Mouse (Mus musculus): ENCODE measurements around the gene Cdk2ap2.
"Not testable (repeated sequence)": the region's sequence is repeated elsewhere in the genome, so short reads cannot be mapped to it uniquely, and the experiment has no call there.

Cdk2ap2 gene

DNA sequence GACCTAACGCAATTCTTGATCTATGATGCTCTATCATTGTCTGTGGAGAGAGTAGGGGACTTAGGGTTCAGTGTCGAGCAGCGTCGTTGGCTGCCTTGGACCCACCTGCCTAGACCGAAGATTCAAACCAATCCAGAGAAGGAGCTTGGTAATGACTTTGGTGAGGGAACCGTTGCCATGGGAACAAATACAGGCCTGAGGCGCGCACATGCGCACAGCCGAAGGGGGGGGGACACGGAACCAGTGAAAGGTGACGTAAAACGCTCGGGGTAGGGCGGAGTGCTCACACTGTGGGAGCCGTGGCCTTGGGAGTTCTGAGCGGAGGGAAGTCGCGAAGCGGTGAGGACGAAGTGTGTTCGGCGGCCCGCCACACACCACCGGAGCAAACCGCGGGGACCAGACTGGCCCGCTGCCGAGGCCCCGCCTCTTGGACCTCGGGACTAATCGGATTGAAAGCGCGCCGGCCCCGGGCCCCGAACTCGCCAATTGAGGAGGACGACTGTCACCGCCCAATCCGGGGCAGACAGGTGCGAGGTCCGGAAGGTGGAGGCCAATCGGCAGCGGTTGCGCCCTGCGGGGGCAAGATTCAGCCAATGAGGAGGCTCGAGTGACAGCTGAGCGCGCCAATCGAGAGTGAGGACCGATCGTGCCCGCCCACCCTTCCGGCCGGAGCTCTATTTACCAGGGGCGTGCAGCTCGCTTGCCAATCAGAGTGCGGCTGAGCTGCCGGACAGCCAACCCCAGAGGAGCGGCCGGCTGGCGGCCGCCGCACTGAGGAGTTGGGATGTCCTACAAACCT lies at the start of gene Cdk2ap2:
Cdk2ap2 (plus strand) TSS at position 541 of the 799 bp plus-strand sequence.
- DNase-seq (ENCODE audit: low spot score in 2 of 2) = peak; percentile 99 to 100

DNA sequence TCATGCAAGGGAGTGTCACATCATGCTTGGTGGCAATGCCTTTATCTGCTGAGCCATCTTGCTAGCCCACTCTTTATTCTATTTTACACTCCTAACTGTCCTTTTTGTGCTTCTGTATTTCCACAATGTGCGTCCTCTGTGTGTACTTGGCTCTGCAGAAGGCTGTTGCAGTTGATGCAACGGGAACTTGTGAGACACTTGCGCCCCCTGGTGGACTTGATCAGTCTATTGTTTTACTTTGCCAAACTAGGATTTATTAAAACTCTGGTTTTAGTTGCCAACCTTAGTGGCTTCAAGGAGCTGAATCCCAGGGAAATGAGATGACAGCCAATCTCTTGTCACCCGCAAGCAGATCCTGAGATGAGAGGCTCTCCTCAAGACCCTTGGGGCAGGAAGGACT lies 49.1 kb upstream of the Cdk2ap2 start:
- peak; percentile 85 to 96 for DNase-seq (ENCODE audit: low spot score in 2 of 2)

DNA sequence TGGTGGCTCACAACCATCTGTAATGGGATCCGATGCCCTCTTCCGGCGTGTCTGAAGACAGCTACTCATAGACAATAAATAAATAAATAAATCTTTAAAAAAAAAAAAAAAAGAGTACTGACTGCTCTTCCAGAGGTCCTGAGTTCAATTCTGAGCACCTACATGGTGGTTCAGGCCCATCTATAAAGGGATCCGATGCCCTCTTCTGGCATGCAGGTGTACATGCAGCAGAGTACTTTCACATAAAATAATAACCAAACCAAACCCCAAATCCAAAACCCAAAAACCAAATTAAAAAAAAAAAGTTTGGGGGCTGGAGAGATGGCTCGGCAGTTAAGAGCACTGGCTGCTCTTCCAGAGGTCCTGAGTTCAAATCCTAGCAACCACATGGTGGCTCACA lies 47.9 kb upstream of the Cdk2ap2 start:
- DNase-seq (ENCODE audit: low spot score in 2 of 2) = not testable (repeated sequence)

DNA sequence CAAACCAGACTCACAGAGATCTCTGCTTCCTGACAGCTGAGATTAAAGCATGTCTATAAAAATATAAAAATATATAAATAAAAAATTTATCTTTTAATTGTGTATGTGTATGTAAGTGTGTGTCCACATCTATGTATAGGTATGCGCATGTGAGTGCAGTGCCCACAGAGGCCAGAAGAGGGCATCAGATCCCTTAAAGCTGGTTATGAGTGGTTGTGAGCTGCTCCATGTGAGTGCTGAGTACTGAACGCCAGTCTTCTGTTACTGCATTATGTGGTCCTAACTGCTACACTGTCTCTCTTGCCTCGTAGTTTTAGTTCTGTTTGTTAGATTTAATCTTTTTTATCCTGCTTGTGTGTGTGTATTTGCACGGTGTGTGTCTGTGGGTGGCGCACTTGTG lies 46.0 kb upstream of the Cdk2ap2 start:
- DNase-seq (ENCODE audit: low spot score in 2 of 2) = peak in 1 of 2 experiments; percentile 35

DNA sequence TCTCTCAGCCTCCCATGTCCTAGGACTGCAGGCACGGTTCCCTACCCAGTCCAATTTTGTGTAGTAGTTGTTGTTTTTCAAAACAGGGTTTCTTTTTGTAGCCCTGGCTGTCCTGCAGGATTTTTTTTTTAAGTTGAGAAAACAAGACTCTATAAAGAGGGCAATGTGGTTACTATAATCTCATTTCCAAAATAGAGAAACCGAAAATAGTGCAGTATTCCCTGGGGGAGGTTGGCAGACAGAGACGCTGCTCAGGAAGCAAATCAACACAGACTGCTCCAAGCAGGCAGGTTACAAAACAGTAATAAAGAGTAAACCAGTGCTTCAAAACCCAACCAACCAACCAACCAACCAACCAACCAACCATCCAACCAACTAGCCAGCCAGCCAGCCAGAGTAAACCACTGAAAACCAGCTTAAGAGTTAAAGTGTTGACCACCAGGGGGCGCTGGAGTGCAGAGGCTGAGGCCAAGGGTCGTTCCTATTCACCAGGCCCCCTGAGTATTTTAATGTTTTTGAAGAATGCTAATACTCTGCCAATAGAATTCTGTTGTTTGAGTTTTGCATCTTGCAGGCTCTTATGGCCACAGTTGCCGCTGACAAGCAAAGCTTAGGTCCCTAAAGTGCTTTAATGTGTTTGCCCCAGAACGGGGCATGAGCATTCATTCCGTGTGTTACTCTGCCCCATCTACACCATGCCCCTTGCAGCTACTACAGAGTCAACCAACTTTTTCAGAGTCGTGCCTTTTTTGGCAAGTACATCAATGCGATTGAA lies 45.1 kb upstream of the Cdk2ap2 start:
- DNase-seq (ENCODE audit: low spot score in 2 of 2) = peak; percentile 75 to 94

DNA sequence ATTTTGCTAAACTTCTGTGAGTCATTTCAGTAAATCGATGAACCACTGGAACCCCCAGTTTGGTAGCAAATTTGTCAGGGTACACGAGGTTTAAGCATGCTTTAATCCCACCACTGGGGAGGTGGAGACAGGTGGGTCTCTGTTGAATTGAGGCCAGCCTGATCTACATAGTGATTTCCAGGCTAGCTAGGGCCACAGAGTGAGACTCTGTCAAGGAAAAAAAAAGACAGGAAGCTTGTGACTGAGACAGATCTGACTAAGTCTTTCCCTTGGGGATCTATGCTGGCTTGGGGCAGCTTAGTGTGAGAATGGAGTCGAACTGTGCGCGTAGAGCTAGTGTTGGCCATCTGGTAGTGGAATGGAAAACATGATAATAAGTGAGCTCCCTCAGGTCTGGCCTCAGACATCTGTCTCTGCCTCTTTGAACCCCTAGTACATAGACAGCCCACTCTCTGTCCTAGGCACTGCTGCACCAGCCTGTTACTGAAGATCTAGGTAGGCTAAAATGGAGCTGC lies 44.4 kb upstream of the Cdk2ap2 start:
- DNase-seq (ENCODE audit: low spot score in 2 of 2) = peak in 1 of 2 experiments; percentile 60

DNA sequence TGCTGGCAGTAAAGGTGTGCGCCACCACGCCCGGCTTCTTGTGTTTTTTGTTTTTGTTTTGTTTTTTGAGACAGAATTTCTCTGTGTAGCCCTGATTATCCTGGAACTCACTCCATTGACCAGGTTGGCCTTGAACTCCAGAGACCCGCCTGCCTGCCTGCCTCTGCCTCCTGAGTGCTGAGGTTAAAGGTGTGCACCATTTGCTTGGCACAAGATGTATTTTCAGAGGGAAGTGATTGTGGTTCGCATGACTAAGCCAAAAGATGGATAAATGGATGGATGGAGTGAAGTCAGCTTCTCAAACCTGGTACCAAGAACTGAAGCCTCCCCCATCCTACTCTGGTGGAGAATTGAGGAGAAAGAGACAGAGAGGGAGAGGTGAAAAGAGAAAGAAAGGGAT lies 42.4 kb upstream of the Cdk2ap2 start:
- DNase-seq (ENCODE audit: low spot score in 2 of 2) = no peak

DNA sequence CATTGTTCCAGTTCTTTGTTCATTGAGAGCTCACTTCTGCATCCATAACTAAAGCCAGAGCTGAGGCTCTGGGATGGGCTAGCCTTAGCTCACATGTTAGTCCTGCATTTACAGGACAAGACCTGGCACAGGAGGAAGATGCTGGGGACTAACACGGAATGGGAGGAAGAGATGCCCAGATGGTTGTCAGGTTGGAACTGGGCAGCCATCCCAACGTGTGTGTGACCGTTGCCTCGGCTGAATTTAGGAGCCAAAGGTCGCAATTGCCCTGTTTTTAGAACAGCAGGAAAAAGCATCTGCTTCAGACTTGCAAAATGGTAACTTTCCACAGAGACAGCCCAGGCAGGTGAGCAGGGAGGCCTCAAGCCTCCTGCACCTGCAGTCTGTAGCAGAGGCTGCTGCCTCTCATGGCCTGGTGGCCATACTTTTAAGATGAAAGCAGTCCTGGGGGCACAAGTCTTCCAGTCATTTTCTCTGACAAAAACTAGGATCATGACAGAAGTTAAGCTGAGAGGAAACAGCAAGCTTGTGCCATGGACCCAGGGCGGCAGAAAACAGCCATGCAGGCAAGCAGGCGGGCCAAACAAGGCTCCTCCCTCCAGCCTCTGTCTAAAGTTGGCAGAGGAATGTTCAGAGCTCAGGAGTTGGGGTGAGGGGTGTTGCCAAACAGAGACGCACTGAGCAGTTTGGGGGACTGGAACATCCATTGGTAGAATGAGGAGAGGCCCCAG lies 41.6 kb upstream of the Cdk2ap2 start:
- DNase-seq (ENCODE audit: low spot score in 2 of 2) = no peak

DNA sequence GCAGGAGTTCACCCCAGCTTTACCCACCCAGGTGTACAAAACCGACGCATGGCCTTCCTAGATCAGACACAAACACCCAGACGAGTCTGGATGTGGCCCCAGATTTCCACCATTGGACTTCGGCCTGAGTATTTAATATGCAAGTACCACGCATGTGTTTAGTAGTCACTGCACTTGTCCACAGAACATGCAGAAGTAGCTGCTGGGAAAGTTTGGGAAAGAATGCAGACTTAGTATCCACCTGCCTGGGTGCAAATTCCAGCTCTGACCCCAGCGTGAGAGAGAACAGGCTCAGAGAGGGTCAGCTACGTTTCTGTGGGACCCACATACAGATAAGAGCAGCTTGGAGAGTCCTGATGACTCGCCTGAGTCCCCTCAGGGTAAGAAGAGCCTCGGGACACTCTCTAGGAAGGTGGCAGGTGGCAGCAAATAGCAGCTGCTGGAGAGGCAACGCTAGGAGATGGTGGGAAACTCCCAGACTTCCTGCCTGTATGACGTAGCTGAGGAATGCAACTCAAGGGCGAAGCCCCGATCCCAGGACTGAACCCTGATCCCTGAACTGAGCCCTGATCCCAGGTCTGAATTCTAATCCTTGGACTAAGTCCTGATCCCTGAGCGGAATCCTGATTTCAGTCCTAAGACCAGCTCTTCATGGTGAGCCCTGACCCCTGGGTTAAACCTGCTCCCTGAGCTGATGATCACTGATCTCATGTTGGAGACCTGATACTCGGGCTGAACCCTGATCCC lies 40.9 kb upstream of the Cdk2ap2 start:
- no peak for DNase-seq (ENCODE audit: low spot score in 2 of 2)

DNA sequence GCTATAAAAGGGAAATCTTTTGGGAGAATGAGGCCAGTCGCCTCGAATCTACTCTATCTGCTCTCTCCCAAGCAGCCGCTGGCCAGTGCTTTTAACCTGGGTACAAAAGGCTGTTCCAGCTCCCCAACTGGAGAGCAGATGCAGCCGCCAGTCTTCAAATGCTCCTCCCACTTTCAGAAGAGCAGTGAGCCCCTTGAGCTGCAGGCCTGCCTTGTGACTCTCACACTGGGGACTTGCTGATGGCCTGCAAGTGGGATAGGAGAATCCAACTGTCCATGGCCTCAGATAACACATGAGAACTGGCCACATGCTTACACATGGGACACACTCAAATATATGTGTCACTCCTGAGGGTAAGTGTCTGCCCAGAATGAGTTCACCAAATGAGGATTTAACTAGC lies 40.3 kb upstream of the Cdk2ap2 start:
- DNase-seq (ENCODE audit: low spot score in 2 of 2) = no peak

DNA sequence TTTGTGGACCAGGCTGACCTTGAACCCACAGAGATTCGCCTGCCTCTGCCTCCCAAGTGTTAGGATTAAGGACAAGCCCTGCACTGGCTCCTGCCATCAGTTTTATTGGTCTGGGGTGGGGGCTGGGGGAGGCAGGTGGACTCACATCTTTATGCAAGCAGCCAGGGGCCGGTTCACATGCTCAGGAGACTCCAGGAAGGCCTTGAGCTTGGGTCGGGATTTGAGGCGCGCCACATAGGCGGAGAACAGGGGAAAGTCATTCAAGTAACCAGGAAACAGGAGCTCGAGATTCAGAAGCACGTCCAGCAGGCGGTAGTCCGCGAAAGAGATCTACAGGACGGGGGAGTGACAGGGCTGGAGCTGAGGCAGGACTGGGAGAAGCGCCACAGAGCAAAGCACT lies 39.6 kb upstream of the Cdk2ap2 start:
- no peak for DNase-seq (ENCODE audit: low spot score in 2 of 2)

DNA sequence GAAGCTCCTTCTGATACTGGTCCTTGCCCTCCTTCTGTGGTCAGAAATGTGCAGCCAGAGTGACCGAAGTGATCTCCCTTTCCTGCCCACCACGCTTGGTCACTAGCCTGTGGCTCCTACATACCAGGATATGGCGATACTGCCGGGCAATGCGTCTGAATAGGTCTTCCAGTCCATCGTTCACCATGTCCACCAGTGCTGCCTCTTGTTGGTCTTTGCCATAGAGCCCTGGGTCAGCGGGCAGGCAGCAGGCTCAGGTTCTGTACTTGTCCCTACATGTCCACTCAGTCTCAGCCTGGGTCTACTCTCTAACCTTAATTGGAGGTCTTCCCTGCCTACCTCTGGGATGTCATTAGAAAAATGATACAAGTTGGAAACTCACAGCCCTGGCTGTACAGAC lies 39.0 kb upstream of the Cdk2ap2 start:
- DNase-seq (ENCODE audit: low spot score in 2 of 2) = no peak

DNA sequence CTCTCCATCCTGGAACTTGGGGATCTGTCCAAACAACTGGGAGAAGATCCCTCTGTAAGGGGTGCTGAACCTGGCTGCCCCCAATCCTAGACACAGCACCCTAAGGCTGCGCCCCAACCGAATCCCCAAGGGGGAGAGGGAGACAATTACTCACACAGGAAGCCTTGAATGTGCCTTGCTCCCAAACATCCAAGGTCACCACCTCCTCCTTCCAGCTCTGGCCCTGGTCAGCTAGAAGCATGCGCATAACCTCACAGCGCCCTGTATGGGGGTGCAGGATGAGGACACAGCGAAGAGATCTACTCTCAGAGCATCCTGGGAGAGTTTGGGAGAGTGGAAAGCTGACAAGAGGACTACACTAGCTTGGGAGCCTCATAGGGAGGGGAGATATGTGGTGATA lies 38.4 kb upstream of the Cdk2ap2 start:
- DNase-seq (ENCODE audit: low spot score in 2 of 2) = no peak

DNA sequence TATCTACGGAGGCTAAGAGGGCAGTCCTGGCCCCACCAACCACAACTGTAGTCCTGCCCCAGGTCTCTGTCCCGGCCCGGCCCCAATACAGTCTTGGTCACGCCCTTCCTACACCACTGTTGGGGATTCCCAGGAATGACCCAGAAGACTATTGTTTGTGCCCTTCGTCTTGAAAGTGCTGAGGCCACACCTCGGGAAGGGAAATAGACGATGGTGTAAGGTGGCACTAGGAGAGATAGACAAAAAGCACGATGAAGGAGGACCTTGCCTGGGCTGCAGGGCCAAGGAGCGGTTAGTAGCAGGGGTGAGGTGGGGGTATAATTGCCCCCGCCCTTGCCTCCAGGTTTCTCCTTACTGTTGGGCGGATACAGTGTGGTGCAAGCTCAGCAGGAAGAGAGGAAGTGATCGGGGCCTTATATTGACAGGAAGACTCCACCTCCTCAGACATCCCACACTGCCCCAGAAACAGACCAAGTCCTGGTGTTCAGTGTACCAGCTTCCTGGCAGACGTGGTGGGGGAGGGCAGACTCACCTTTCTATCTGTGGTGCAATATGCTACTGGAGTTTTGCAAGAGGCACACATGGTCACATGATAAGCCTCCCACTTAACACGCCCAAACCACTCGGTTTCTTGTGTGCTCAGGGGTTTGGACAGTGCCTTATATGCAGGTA lies 37.8 kb upstream of the Cdk2ap2 start, which contains the start of gene Gstp3:
Gstp3 (minus strand) TSS at position 501 of the 672 bp plus-strand sequence.
- DNase-seq (ENCODE audit: low spot score in 2 of 2) = peak in 1 of 2 experiments; percentile 48

DNA sequence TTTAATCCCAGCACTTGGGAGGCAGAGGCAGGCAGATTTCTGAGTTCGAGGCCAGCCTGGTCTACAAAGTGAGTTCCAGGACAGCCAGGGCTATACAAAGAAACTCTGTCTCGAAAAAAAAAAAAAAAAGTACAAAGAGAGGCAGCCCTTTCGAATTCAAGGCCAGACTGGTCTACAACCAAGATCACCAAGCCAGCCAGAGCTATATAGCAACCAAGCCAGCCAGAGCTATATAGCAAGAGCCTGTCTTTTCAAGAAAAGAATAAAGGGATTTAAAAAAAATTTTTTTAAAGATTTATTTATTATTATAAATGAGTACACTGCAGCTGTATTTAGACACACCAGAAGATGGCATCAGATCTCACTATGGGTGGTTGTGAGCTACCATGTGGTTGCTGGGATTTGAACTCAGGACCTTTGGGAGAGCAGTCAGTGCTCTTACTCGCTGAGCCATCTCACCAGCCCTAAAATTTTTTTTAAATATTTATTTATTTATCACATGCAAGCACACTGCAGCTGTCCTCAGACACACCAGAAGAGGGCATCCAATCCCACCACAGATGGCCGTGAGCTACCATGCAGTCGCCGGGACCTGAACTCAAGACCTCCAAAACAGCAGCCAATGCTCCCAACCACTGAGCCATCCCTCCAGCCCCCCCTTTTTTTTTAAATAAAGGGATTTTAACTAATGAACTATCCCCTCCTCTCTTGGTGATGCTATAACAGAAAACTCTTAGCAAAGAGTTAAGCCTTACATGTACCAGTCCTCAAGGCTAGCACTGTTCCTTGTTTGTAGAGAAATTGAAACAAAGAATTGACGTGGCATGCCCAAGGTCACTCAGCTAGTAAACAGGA lies 36.7 kb upstream of the Cdk2ap2 start:
- DNase-seq (ENCODE audit: low spot score in 2 of 2) = not testable (repeated sequence)

DNA sequence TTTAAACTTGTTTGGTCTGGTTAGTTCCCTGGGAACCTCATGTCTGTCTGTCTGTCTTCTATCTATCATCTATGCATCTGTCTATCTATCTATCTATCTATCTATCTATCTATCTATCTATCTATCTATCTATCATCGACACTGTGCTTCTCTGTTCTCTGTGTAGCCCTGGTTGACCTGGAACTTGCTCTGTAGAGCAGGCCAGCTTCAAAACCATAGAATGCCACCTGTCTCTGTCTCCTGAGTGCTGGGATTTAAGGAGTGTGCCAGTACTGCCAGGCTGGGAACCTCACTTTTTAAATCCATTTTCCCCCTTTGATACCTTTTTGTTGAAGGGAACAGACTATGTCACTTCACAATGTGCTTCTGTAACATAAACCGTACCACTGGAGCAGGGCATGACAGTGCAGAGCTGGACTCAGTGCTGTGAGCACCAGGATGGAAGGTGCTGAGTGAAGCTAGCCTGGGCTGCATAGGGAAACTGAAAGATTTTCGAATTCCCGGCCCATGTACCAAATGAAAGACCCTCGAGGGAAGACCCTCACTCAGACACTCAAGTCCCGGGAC lies 36.0 kb upstream of the Cdk2ap2 start:
- DNase-seq (ENCODE audit: low spot score in 2 of 2) = no peak

DNA sequence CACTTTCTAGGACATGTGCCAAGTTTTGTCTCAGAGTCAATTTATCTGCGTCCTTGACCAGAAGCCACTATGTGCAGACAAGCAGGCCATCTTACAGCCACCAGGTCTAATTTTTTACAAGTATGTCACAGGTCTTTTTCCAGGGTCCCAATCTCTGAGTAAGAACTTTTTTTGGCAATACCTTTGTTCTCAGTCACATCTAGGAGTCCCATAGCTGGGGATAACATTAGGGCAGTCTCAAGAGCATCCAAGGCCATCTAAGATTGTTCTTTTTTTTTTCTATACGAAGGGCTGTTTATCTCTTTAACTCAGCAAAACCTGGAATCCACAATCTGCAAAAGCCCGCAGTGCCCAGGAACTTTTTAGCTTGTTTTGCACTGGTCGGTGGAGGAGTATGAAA lies 33.6 kb upstream of the Cdk2ap2 start:
- not testable (repeated sequence) for DNase-seq (ENCODE audit: low spot score in 2 of 2)

DNA sequence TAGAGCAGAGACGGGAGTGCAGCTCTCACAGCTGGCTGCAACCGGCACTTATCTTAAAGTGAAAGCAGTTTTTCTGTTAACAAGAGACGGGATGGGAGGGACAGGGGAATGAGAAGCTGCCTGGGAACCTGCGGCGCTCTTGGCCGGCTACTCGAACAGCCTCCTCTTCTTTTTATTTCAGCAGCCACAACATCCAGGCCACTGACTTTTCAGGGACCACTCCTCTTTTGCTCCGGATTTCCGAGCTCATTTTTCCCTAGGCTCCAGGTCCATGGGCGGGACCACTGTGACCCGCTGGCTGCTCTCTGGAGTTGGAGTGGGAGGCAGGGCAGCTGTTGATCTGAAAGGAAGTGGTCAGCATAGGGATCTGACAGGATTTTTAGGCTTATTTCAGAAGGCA lies 32.5 kb upstream of the Cdk2ap2 start:
- not testable (repeated sequence) for DNase-seq (ENCODE audit: low spot score in 2 of 2)

DNA sequence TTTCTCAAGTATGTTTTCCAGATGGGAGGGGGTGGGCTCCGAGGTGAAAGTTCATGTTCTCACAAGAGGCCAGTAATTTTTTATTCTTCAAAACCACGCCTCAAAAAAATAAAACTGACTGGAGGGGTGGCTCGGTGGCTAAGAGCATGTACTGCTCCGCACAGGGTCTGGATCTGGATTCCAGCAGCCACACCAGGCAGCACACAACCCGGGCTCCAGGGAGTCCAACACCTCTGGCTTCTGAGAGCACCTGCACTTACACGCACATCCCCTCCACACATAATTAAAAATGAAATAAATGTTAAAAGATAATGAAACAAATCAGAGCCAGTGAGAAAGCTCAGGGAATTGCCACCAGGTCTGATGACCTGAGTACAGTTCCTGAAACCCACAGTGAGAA lies 30.7 kb upstream of the Cdk2ap2 start:
- no peak for DNase-seq (ENCODE audit: low spot score in 2 of 2)
